In the genomic region with DNA sequence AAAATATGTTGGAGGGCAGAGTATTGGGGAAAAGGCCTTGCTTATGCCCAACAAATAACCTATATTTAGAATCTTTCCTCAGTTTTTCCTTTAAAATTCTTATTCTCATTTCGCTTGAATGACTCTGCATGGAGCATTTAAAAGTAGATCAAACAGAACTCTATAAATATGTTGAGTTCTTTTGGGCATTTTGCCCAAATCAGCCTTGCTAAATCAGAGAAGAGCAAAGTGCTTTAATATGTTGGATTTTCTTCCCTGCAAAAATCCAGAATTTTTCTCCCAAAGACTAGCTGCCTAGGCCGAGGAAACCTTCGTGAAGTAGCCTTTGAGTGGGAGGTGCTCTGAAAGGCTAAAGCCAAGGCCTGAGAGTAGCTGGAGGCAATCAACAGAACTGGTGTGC, we compare ENCODE assay signal across 23 mouse cellular contexts.
DNase-seq lines count a peak whose midpoint lies in the region; ATAC-seq and TF ChIP-seq lines count a peak whose summit lies in the region.
"Had no signal": no experiment of that assay in that cellular context is flagged by ENCODE, and none has a peak within 500 bp of the region (broad histone marks: within the 10 kb centered on the region; RNA-seq: fewer than 3 reads in every experiment).

No protein-coding gene starts in this region.

- no peak overlapping the region for H3K27ac ChIP-seq in forebrain, embryonic 14.5 days (ENCODE audit: low read depth, low read length)
- no peak overlapping the region for H3K27ac ChIP-seq in forebrain, embryonic 10.5 days
- H3K27ac ChIP-seq in left cerebral cortex, adult 2 months, result peak overlapping the region; percentile 55; the same call in 1 of the 2 replicates
- no peak overlapping the region for H3K27ac ChIP-seq in midbrain, embryonic 14.5 days (replicated peaks; ENCODE audit: low read depth, low read length)
- H3K27ac ChIP-seq in midbrain, embryonic 16.5 days (ENCODE audit: low read length), result no peak overlapping the region
- H3K27ac ChIP-seq: embryonic facial prominence, embryonic 12.5 days; forebrain, embryonic 13.5 days; gastrocnemius, adult 2 months; hindbrain, embryonic 13.5 days; liver, embryonic 15.5 days had no signal

- intact Hi-C loops in left cerebral cortex, adult 2 months (cut with DNase I), result no loop called here

- ATAC-seq in forebrain, embryonic 14.5 days, result no peak
- no peak for ATAC-seq in midbrain, embryonic 14.5 days (ENCODE audit: low FRiP score, low TSS enrichment)
- ATAC-seq in midbrain, embryonic 16.5 days, result no peak
- ATAC-seq: forebrain, embryonic 13.5 days; inflammation-experienced regulatory T-cells, adult 6 months had no signal

- H3K9ac ChIP-seq in forebrain, embryonic 14.5 days (ENCODE audit: low read length), result no peak overlapping the region
- H3K9ac ChIP-seq in midbrain, embryonic 14.5 days (replicated peaks; ENCODE audit: low read length), result no peak overlapping the region
- no peak overlapping the region for H3K9ac ChIP-seq in midbrain, embryonic 16.5 days (ENCODE audit: low read depth, low read length)
- H3K9ac ChIP-seq: embryonic facial prominence, embryonic 12.5 days; forebrain, embryonic 13.5 days; hindbrain, embryonic 13.5 days; liver, embryonic 15.5 days had no signal

- no peaks in the 10 kb centered on the region for H3K9me3 ChIP-seq in forebrain, embryonic 14.5 days (replicated peaks; ENCODE audit: control insufficient read depth, low read length)
- no peaks in the 10 kb centered on the region for H3K9me3 ChIP-seq in forebrain, embryonic 10.5 days
- no peaks in the 10 kb centered on the region for H3K9me3 ChIP-seq in midbrain, embryonic 14.5 days (ENCODE audit: control insufficient read depth, low read length)
- no peaks in the 10 kb centered on the region for H3K9me3 ChIP-seq in midbrain, embryonic 16.5 days (replicated peaks; ENCODE audit: control insufficient read depth, low read length, poor library complexity, severe bottlenecking)
- H3K9me3 ChIP-seq: embryonic facial prominence, embryonic 12.5 days; forebrain, embryonic 13.5 days; hindbrain, embryonic 13.5 days; liver, embryonic 15.5 days had no signal

- no peaks in the 10 kb centered on the region for H3K4me1 ChIP-seq in forebrain, embryonic 14.5 days (ENCODE audit: control insufficient read depth, insufficient read depth, low read length)
- H3K4me1 ChIP-seq in forebrain, embryonic 10.5 days, result no peaks in the 10 kb centered on the region
- no peaks in the 10 kb centered on the region for H3K4me1 ChIP-seq in midbrain, embryonic 14.5 days (ENCODE audit: control insufficient read depth, insufficient read depth, low read length)
- no peaks in the 10 kb centered on the region for H3K4me1 ChIP-seq in midbrain, embryonic 16.5 days (ENCODE audit: control insufficient read depth, insufficient read depth, low read length)
- H3K4me1 ChIP-seq: embryonic facial prominence, embryonic 12.5 days; forebrain, embryonic 13.5 days; hindbrain, embryonic 13.5 days; liver, embryonic 15.5 days had no signal

- H3K36me3 ChIP-seq in forebrain, embryonic 14.5 days (ENCODE audit: control insufficient read depth, insufficient read depth, low read length), result no peaks in the 10 kb centered on the region
- no peaks in the 10 kb centered on the region for H3K36me3 ChIP-seq in forebrain, embryonic 10.5 days (replicated peaks)
- H3K36me3 ChIP-seq in midbrain, embryonic 14.5 days (ENCODE audit: control insufficient read depth, insufficient read depth, low read length), result no peaks in the 10 kb centered on the region
- no peaks in the 10 kb centered on the region for H3K36me3 ChIP-seq in midbrain, embryonic 16.5 days (ENCODE audit: control insufficient read depth, insufficient read depth, low read length)
- H3K36me3 ChIP-seq: embryonic facial prominence, embryonic 12.5 days; hindbrain, embryonic 13.5 days; liver, embryonic 15.5 days had no signal

- DNase-seq in forebrain, embryonic 14.5 days (ENCODE audit: low spot score), result peak; percentile 31
- DNase-seq in forebrain, embryonic 10.5 days (ENCODE audit: extremely low spot score, low spot score), result no peak
- DNase-seq in left cerebral cortex, adult 2 months (ENCODE audit: extremely low spot score in 1 of 2, low spot score in 2 of 2), result no peak
- no peak for DNase-seq in left cerebral cortex, adult 8-10 months (ENCODE audit: low spot score in 2 of 2)
- peak; percentile 3 for DNase-seq in midbrain, embryonic 14.5 days
- DNase-seq in telencephalon, adult 2 months (ENCODE audit: low read depth, low spot score), result peak; percentile 52
- no peak for DNase-seq in retina, postnatal 1 day
- DNase-seq: adrenal gland, postnatal 25 days; cerebellum, adult 11-12 months; cerebellum, postnatal 10 days; gastrocnemius, adult 2 months; kidney, adult 18-20 months; kidney, postnatal 4 days; liver; lung, postnatal 14 days had no signal

- no peaks in the 10 kb centered on the region for H3K27me3 ChIP-seq in forebrain, embryonic 14.5 days (replicated peaks; ENCODE audit: control insufficient read depth, insufficient read depth, low read length)
- H3K27me3 ChIP-seq in forebrain, embryonic 10.5 days (ENCODE audit: poor library complexity, severe bottlenecking), result peaks cover 92% of the 10 kb centered on the region
- H3K27me3 ChIP-seq in midbrain, embryonic 14.5 days (ENCODE audit: control insufficient read depth, insufficient read depth, low read length), result 0 out of 2 replicates have a peak, but pooled peaks cover 3% of the 10 kb centered on the region
- H3K27me3 ChIP-seq in midbrain, embryonic 16.5 days (ENCODE audit: control insufficient read depth, insufficient read depth, low read depth, low read length), result no peaks in the 10 kb centered on the region; the same call in 1 of the 2 replicates
- H3K27me3 ChIP-seq: forebrain, embryonic 13.5 days; liver, embryonic 15.5 days had no signal

- no peak for TF ChIP-seq CTCF in left cerebral cortex, adult 2 months (IDR thresholded peaks at IDR 0.05)

- H3K4me3 ChIP-seq in forebrain, embryonic 14.5 days (ENCODE audit: low read depth, low read length), result no peak overlapping the region
- H3K4me3 ChIP-seq in forebrain, embryonic 10.5 days, result no peak overlapping the region
- H3K4me3 ChIP-seq in left cerebral cortex, adult 2 months, result no peak overlapping the region
- no peak overlapping the region for H3K4me3 ChIP-seq in midbrain, embryonic 14.5 days (replicated peaks; ENCODE audit: low read depth, low read length)
- H3K4me3 ChIP-seq in midbrain, embryonic 16.5 days (ENCODE audit: low read depth, low read length), result no peak overlapping the region
- H3K4me3 ChIP-seq: embryonic facial prominence, embryonic 12.5 days; erythroblast, embryonic 14.5 days; forebrain, embryonic 13.5 days; gastrocnemius, adult 2 months; hindbrain, embryonic 13.5 days; liver, embryonic 15.5 days had no signal

- H3K4me2 ChIP-seq in forebrain, embryonic 14.5 days (ENCODE audit: low read length), result no peak overlapping the region
- no peak overlapping the region for H3K4me2 ChIP-seq in midbrain, embryonic 14.5 days (ENCODE audit: low read length)
- H3K4me2 ChIP-seq in midbrain, embryonic 16.5 days (ENCODE audit: low read length), result no peak overlapping the region
- H3K4me2 ChIP-seq: embryonic facial prominence, embryonic 12.5 days; forebrain, embryonic 13.5 days; hindbrain, embryonic 13.5 days; liver, embryonic 15.5 days; midbrain, embryonic 11.5 days had no signal

- 74% methylated on average over 3 of the region's 3 CpGs for WGBS in forebrain, embryonic 14.5 days
- WGBS in forebrain, embryonic 10.5 days, result 75% methylated on average over 3 of the region's 3 CpGs
- 71% methylated on average over 3 of the region's 3 CpGs for WGBS in midbrain, embryonic 14.5 days
- 59% methylated on average over 3 of the region's 3 CpGs for WGBS in midbrain, embryonic 16.5 days

Comparison
In these comparisons a context has a peak if more than half of its experiments do, and no peak if none do; other contexts are left out.
1. DNase-seq: peak in forebrain, embryonic 14.5 days (single experiment), midbrain, embryonic 14.5 days (single experiment) and telencephalon, adult 2 months (single experiment); none in forebrain, embryonic 10.5 days (single experiment), left cerebral cortex, adult 2 months (0 of 2), left cerebral cortex, adult 8-10 months (0 of 2) and retina, postnatal 1 day (single experiment).